Mouse (Mus musculus) lung, embryonic 16.5 days (tissue): Measurements from ENCODE around the gene Rabl3. TPM values are rescaled to one million over a fixed set of nuclear protein-coding genes. Genes with fewer than 3 reads are reported as not detected.

Experiments used
- ATAC-seq: fragments of 200-750 bp; cut with Nextera tagmentation; 2 replicates; pipeline ENCODE4 v1.8.0; 2017; ENCODE audit warnings: low read depth, mild to moderate bottlenecking, moderate library complexity
- H3K27ac ChIP-seq: fragments of 300-500 bp; sonication (generic); 2 replicates; pipeline ENCODE4 v1.5.1; 2014; ENCODE audit warnings: mild to moderate bottlenecking, control low read depth, low read length
- H3K27me3 ChIP-seq: fragments of 300-500 bp; sonication (generic); 2 replicates; pipeline ENCODE4 v1.6.1; 2014; ENCODE audit warnings: low read depth, low read length, mixed read lengths; ENCODE audit not compliant: control insufficient read depth, insufficient read depth
- H3K36me3 ChIP-seq: fragments of 300-500 bp; sonication (generic); 2 replicates; pipeline ENCODE4 v1.6.1; 2014; ENCODE audit warnings: low read length; ENCODE audit not compliant: control insufficient read depth, insufficient read depth
- H3K4me1 ChIP-seq: fragments of 300-500 bp; sonication (generic); replicated peaks from 2 replicates; pipeline ENCODE4 v1.6.1; 2014; ENCODE audit warnings: low read length, mixed read lengths; ENCODE audit not compliant: control insufficient read depth, insufficient read depth
- H3K4me2 ChIP-seq: fragments of 300-500 bp; sonication (generic); 2 replicates; pipeline ENCODE4 v1.6.1; 2014; ENCODE audit warnings: low read depth, low read length, control low read depth
- H3K4me3 ChIP-seq: fragments of 300-500 bp; sonication (generic); 2 replicates; pipeline ENCODE4 v1.5.1; 2014; ENCODE audit warnings: mild to moderate bottlenecking, low read length, control low read depth
- H3K9ac ChIP-seq: fragments of 300-500 bp; sonication (generic); 2 replicates; pipeline ENCODE4 v1.6.1; 2014; ENCODE audit warnings: low read length, control low read depth
- H3K9me3 ChIP-seq: fragments of 300-500 bp; sonication (generic); 2 replicates; pipeline ENCODE4 v1.6.1; 2016; ENCODE audit warnings: low read length; ENCODE audit not compliant: control insufficient read depth
- WGBS: fragments of 180-500 bp; shearing (Covaris S2); extraction: QIAGEN DNeasy Blood & Tissue Kit; methylation state at CpG from one replicate; pipeline ENCODE4 v1.1.7; 2014; 5-methylcytosine and 5-hydroxymethylcytosine counted together
- polyA plus RNA-seq: library from polyadenylated mRNA; unstranded; fragments of >200 nt; fragmentation: Nextera tagmentation; extraction: Ambion mirVana; gene quantifications from 2 replicates; pipeline ENCODE4 v1.2.1, GENCODE M21; 2015

Gene Rabl3
- polyA plus RNA-seq, 1 experiment from 2014 or later = 20.5 TPM

DNA sequence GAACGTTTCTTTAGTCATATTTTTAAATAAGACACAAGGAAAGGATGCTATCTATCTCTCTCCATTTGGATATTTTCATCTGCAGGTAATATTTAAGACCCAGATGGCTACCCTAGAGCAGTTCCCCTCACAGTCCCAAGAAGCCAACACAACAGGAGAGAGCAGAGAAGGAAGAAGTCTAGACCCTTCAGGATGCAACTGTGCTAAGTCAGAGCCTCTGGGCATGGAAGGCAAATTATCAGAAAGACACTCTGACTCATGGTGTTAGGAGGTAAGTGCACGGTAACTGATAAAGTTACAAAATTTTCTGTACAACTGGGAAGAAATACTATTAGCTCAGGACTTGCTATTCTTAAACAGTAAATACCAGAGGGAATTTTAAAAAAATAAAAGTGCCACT is 21.0 kb upstream of the Rabl3 start:
- ATAC-seq = no peak
- Histone ChIP-seq H3K4me3 (no peak overlapping the region), H3K36me3 (peaks cover 39% of the 10 kb centered on the region), H3K27ac (no peak overlapping the region), H3K9ac (no peak overlapping the region), H3K27me3 (no peaks in the 10 kb centered on the region), H3K9me3 (no peaks in the 10 kb centered on the region), H3K4me1 (no peaks in the 10 kb centered on the region), H3K4me2 (no peak overlapping the region)
- 80% methylated on average over 2 of the region's 2 CpGs for WGBS

DNA sequence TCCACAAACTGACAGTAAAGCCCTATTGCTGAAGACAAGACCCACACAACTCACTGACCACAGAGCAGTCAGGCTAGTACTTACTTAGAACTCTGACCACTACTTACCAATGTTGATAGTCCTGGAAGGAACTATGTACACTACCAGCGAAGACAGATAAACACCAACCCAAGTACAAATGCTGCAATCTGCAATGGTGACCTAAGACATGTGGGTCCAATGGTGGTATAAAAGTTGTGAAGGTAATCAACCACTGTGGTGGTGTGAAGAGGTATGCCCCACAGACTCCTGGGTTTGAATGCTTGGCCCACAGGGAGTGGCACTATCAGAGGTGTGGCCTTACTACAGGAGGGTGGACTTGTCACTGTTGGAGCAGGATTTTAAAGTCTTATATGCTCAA is 20.0 kb upstream of the Rabl3 start:
- ATAC-seq = no peak
- Histone ChIP-seq H3K27me3 (no peaks in the 10 kb centered on the region), H3K4me3 (no peak overlapping the region), H3K36me3 (peaks cover 42% of the 10 kb centered on the region), H3K9me3 (no peaks in the 10 kb centered on the region), H3K4me1 (no peaks in the 10 kb centered on the region), H3K4me2 (no peak overlapping the region), H3K27ac (no peak overlapping the region), H3K9ac (no peak overlapping the region)
- WGBS = 89% methylated on average over 1 of the region's 1 CpGs

DNA sequence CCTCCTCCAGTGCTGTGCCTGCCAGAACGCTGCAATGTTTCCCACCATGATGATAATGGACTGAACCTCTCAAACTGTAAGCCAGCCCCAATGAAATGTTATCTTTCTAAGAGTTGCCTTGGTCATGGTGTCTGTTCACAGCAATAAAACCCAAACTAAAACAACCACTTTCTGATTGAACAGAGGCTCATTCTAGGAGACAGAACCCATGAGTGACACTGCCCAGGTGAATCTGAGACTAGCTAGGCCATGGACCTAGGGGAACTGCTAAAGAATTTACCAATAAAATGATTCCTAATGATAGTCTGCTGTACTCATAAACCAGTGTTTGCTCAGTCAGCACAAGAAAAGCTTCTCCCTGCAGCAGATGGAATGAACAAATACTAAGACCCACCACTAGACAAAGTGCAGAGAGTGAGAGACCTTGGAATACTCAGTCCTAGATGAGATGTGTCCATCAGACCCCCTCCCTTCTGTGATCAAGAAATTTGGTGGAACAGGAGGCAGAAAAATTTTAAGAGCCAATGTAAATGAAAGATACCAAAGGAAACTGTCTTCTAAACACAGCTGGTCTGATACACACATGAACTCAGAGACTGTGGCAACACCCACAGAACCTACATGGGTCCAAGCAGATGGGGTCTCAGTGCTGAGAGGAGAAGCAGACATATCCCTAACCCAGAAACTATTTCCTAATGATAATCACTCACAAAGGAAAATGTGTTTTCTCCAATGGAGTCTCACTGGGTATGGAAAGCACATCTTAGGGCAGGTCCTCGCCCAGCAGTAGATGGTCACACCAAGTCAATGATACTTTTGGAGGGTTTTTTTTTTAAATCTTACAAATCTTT is 19.3 kb upstream of the Rabl3 start:
- 97% methylated on average over 2 of the region's 2 CpGs for WGBS
- H3K36me3 ChIP-seq = peaks cover 39% of the 10 kb centered on the region

DNA sequence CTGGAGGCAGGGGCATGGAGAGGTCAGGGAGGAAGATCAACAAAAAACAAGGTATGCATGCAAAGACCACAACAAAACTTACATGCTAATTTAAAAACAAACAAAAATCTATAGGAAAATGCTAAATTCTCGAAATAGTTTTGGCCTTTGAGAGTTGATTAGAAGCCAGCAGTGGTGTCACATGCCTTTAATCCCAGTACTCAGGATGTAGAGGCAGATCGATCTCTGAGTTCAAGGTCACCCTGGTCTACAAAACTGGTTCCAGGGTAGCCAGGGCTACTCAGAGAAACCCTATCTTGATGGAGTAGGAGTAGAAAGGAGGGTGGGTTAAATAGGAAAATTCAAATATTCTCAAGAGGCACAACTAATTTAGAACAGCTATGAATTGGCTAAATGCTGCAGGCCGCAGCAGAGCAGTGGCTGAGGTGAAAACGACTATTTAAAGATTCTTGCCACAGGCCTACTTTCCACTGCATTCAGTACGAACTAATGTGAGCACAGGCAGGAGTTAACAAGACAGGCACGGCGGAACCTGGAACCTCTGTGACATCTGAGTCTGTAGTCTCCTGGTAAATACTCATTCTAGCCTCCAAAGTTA is 17.5 kb upstream of the Rabl3 start:
- H3K4me3 ChIP-seq = no peak overlapping the region

More for the DNA sequence above, 19.3 kb upstream of the Rabl3 start:
- Histone ChIP-seq H3K27ac (no peak overlapping the region), H3K4me1 (no peaks in the 10 kb centered on the region), H3K27me3 (no peaks in the 10 kb centered on the region), H3K4me3 (no peak overlapping the region), H3K9ac (no peak overlapping the region), H3K9me3 (no peaks in the 10 kb centered on the region), H3K4me2 (no peak overlapping the region)
- no peak for ATAC-seq

GRCm38 (mm10) chr16:37525121-37525520 is 14.6 kb upstream of the Rabl3 start:
- 80% methylated on average over 2 of the region's 2 CpGs for WGBS
- H3K4me2 ChIP-seq = no peak overlapping the region
- no peaks in the 10 kb centered on the region for H3K4me1 ChIP-seq
- no peak for ATAC-seq
- no peak overlapping the region for H3K9ac ChIP-seq
- no peaks in the 10 kb centered on the region for H3K9me3 ChIP-seq
- H3K27ac ChIP-seq = no peak overlapping the region
- H3K27me3 ChIP-seq = no peaks in the 10 kb centered on the region
- H3K36me3 ChIP-seq = peaks cover 30% of the 10 kb centered on the region
- no peak overlapping the region for H3K4me3 ChIP-seq

More for the DNA sequence above, 17.5 kb upstream of the Rabl3 start:
- Histone ChIP-seq H3K9me3 (no peaks in the 10 kb centered on the region), H3K27ac (no peak overlapping the region), H3K27me3 (no peaks in the 10 kb centered on the region), H3K9ac (no peak overlapping the region), H3K4me2 (no peak overlapping the region), H3K4me1 (no peaks in the 10 kb centered on the region), H3K36me3 (peaks cover 35% of the 10 kb centered on the region)
- WGBS = 88% methylated on average over 7 of the region's 7 CpGs
- ATAC-seq = no peak

DNA sequence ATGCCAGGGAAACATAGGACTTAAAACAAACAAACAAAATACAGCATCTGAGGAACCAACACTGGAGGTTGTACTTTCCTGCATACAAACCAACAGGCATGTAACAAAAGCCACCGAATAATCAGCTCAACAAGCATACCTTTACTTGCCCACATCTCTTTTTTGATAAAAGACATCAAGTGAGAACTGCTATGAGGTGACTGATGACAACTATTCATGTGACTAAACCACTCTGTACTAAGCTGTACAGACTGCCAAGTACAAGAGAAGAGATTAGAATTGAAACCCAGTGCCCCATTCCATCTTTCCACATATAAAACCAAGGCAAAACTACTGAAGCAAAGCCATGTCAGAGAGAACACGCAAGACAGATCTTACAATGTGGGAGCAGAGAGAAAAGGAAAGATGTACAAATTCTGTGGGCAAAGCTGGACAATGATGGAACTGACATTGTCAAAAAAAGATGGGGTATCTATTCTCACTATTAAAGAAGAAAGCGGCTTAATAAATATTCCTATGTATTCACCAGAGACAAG is 12.9 kb upstream of the Rabl3 start:
- Histone ChIP-seq H3K9me3 (no peaks in the 10 kb centered on the region), H3K27ac (no peak overlapping the region), H3K36me3 (peaks cover 17% of the 10 kb centered on the region), H3K27me3 (no peaks in the 10 kb centered on the region), H3K4me1 (no peaks in the 10 kb centered on the region), H3K4me2 (no peak overlapping the region), H3K9ac (no peak overlapping the region), H3K4me3 (no peak overlapping the region)
- 89% methylated on average over 3 of the region's 3 CpGs for WGBS
- ATAC-seq = no peak

- H3K27me3 ChIP-seq = no peaks in the 10 kb centered on the region
- no peak for ATAC-seq
- no peaks in the 10 kb centered on the region for H3K4me1 ChIP-seq
- H3K4me2 ChIP-seq = no peak overlapping the region
- no peaks in the 10 kb centered on the region for H3K9me3 ChIP-seq
- H3K9ac ChIP-seq = no peak overlapping the region
- WGBS = 87% methylated on average over 6 of the region's 6 CpGs
- no peak overlapping the region for H3K27ac ChIP-seq
- H3K4me3 ChIP-seq = no peak overlapping the region
- H3K36me3 ChIP-seq = peaks cover under 1% of the 10 kb centered on the region; the same call in 1 of the 2 replicates
Observed at GRCm38 (mm10) chr16:37530170-37530569, 9.5 kb upstream of the Rabl3 start.

- Histone ChIP-seq H3K4me2 (no peak overlapping the region), H3K27ac (no peak overlapping the region), H3K36me3 (peaks cover 3% of the 10 kb centered on the region; the same call in 1 of the 2 replicates), H3K4me3 (no peak overlapping the region), H3K4me1 (no peaks in the 10 kb centered on the region), H3K9ac (no peak overlapping the region), H3K9me3 (no peaks in the 10 kb centered on the region), H3K27me3 (no peaks in the 10 kb centered on the region)
- ATAC-seq = no peak
- 94% methylated on average over 1 of the region's 1 CpGs for WGBS
Observed at GRCm38 (mm10) chr16:37532046-37532445, 7.6 kb upstream of the Rabl3 start.

GRCm38 (mm10) chr16:37533369-37534068 is 6.2 kb upstream of the Rabl3 start:
- Histone ChIP-seq H3K36me3 (peaks cover 3% of the 10 kb centered on the region; the same call in 1 of the 2 replicates), H3K4me2 (no peak overlapping the region), H3K27ac (no peak overlapping the region), H3K4me1 (peaks cover 3% of the 10 kb centered on the region), H3K9ac (no peak overlapping the region), H3K4me3 (no peak overlapping the region), H3K27me3 (no peaks in the 10 kb centered on the region), H3K9me3 (no peaks in the 10 kb centered on the region)
- ATAC-seq = no peak
- 83% methylated on average over 8 of the region's 8 CpGs for WGBS
